Mouse (Mus musculus): ENCODE results near the gene Ythdf2.

Ythdf2 gene

GRCm38 (mm10) chr4:132144080-132144841 lies 67.8 kb downstream of the Ythdf2 start, which contains the start of gene Oprd1:
TSS of gene Oprd1 (minus strand) at chr4:132144486.
- no peak for DNase-seq

GRCm38 (mm10) chr4:132138640-132139039 lies 73.5 kb downstream of the Ythdf2 start:
- no peak for DNase-seq

GRCm38 (mm10) chr4:132137013-132137412 lies 75.1 kb downstream of the Ythdf2 start:
- no peak for DNase-seq

All from cerebellum, adult 11-12 months (tissue).